8 mouse cellular contexts compared by ENCODE assay signal in the genomic region with DNA sequence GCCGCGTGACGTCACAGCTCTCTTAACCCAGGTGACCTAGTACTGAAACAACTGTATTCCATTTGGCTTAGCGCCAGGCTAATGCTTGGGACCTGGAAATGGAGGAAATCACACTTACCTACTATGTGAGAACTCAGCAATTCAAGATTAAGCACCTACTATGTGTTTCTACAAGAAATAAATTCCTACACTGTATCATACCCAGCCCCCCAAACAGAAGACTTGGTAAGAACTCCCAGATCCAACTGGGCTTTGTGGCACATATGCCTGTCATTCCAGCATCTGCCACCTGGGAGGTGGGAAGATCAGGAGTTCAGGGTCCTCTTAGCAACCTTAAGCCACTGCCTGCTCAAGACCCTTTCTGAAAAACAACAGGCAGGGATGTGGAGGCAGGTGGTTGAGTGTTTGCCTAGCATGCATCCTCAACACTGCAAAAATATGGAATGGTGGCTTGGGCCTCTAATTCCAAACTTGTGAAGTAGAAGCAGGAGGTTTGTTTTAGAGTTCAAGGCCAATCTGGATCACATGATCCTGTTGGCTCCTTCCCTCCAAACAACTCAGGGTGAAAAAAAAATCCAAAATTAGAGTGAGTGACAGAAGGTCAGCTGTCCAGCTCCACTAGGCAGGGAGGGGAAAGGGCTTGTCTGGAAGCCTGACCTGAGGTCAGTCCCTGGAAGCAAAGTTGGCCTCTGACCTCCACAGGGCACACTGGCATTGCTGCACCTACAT. TPM values are rescaled to one million over a fixed set of nuclear protein-coding genes. Genes with fewer than 3 reads are reported as not detected.
DNase-seq lines count a peak whose midpoint lies in the region; ATAC-seq and TF ChIP-seq lines count a peak whose summit lies in the region.

No protein-coding gene starts in this region.

- peak; percentile 24 for DNase-seq in lung, postnatal 10 days
- DNase-seq in ovary, postnatal 36 days (ENCODE audit: low spot score), result no peak
- DNase-seq in kidney, postnatal 14 days, result no peak
- no peak for DNase-seq in B cell, adult 2 months

- peak overlapping the region; percentile 96 for H3K4me2 ChIP-seq in forebrain, embryonic 16.5 days (ENCODE audit: low read length)

- no peaks in the 10 kb centered on the region for H3K9me3 ChIP-seq in erythroblast, embryonic 14.5 days (ENCODE audit: control insufficient read depth, low read length)
- no peaks in the 10 kb centered on the region for H3K9me3 ChIP-seq in E14TG2a.4 (ENCODE audit: low read length)
- H3K9me3 ChIP-seq in forebrain, embryonic 16.5 days (ENCODE audit: control insufficient read depth, low read length), result no peaks in the 10 kb centered on the region

- peak; percentile 22; the same call in 1 of the 2 replicates for TF ChIP-seq CTCF in E14TG2a.4 (conservative IDR thresholded peaks at IDR 0.05; ENCODE audit: low read length)

- no peaks in the 10 kb centered on the region for H3K36me3 ChIP-seq in erythroblast, embryonic 14.5 days (ENCODE audit: control insufficient read depth)
- H3K36me3 ChIP-seq in E14TG2a.4 (ENCODE audit: insufficient read depth, low read length), result peaks cover 26% of the 10 kb centered on the region
- H3K36me3 ChIP-seq in forebrain, embryonic 16.5 days (ENCODE audit: control insufficient read depth, insufficient read depth), result no peaks in the 10 kb centered on the region

- H3K9ac ChIP-seq in forebrain, embryonic 16.5 days (replicated peaks; ENCODE audit: low read depth, low read length), result no peak overlapping the region; the same call in 1 of the 2 replicates

- peaks cover 28% of the 10 kb centered on the region for H3K27me3 ChIP-seq in erythroblast, embryonic 14.5 days (ENCODE audit: control insufficient read depth)
- no peaks in the 10 kb centered on the region for H3K27me3 ChIP-seq in E14TG2a.4 (ENCODE audit: insufficient read depth, low read length)
- 0 out of 2 replicates have a peak, but pooled peaks cover 3% of the 10 kb centered on the region for H3K27me3 ChIP-seq in forebrain, embryonic 16.5 days (replicated peaks; ENCODE audit: control insufficient read depth, insufficient read depth, low read length)

- 3% methylated on average over 4 of the region's 4 CpGs for WGBS in forebrain, embryonic 16.5 days

- peak overlapping the region; percentile 71 for H3K4me3 ChIP-seq in erythroblast, embryonic 14.5 days (replicated peaks)
- H3K4me3 ChIP-seq in E14TG2a.4 (replicated peaks; ENCODE audit: low read length), result peak overlapping the region; percentile 94
- H3K4me3 ChIP-seq in forebrain, embryonic 16.5 days (replicated peaks; ENCODE audit: low read length), result peak overlapping the region; percentile 64

- H3K27ac ChIP-seq in forebrain, embryonic 16.5 days (ENCODE audit: low read length), result no peak overlapping the region

- H3K4me1 ChIP-seq in erythroblast, embryonic 14.5 days (ENCODE audit: control insufficient read depth), result peaks cover 25% of the 10 kb centered on the region
- peaks cover 90% of the 10 kb centered on the region for H3K4me1 ChIP-seq in E14TG2a.4 (replicated peaks; ENCODE audit: low read depth, low read length)
- H3K4me1 ChIP-seq in forebrain, embryonic 16.5 days (replicated peaks; ENCODE audit: control insufficient read depth, insufficient read depth, low read length), result peaks cover 20% of the 10 kb centered on the region

- ATAC-seq in erythroblast, adult 5-6 weeks (replicated peaks; ENCODE audit: low FRiP score, poor library complexity, severe bottlenecking), result no peak
- no peak for ATAC-seq in forebrain, embryonic 16.5 days

RNA-seq across cellular contexts. Expression of a gene that starts 0.5 kb away (rescaled TPM):
- 0.02 TPM in 2 replicates for polyA plus RNA-seq in erythroblast, embryonic 14.5 days (2012)
- total RNA-seq in erythroblast, adult 5-6 weeks (2015; ENCODE audit: low replicate concordance), result 0.84 and 1.5 TPM in 2 replicates
- 0.17 and 0.56 TPM in 2 replicates for total RNA-seq in erythroblast, adult 5-6 weeks (2017; ENCODE audit: low replicate concordance)
- polyA plus RNA-seq in forebrain, embryonic 16.5 days (2015; fragmentation: Nextera tagmentation; extraction: Ambion mirVana), result 7.5 and 7.7 TPM in 2 replicates

RNA-seq across cellular contexts. Expression of a gene that starts 17.4 kb away (rescaled TPM):
- polyA plus RNA-seq in erythroblast, embryonic 14.5 days (2012), result 25.3 TPM in 2 replicates
- total RNA-seq in erythroblast, adult 5-6 weeks (2015; ENCODE audit: low replicate concordance), result 28.1 and 47.9 TPM in 2 replicates
- 69.1 and 92.4 TPM in 2 replicates for total RNA-seq in erythroblast, adult 5-6 weeks (2017; ENCODE audit: low replicate concordance)
- polyA plus RNA-seq in forebrain, embryonic 16.5 days (2015; fragmentation: Nextera tagmentation; extraction: Ambion mirVana), result 85.3 and 88.9 TPM in 2 replicates

RNA-seq across cellular contexts. Expression of a gene that starts 25.4 kb away (rescaled TPM):
- polyA plus RNA-seq in erythroblast, embryonic 14.5 days (2012), result 11.7 and 15.4 TPM in 2 replicates
- total RNA-seq in erythroblast, adult 5-6 weeks (2015; ENCODE audit: low replicate concordance), result 7.9 and 19.0 TPM in 2 replicates
- total RNA-seq in erythroblast, adult 5-6 weeks (2017; ENCODE audit: low replicate concordance), result 6.8 and 11.4 TPM in 2 replicates
- 109 and 113 TPM in 2 replicates for polyA plus RNA-seq in forebrain, embryonic 16.5 days (2015; fragmentation: Nextera tagmentation; extraction: Ambion mirVana)

RNA-seq across cellular contexts. Expression of a gene that starts 38.7 kb away (rescaled TPM):
- polyA plus RNA-seq in erythroblast, embryonic 14.5 days (2012), result 0.04 and 0.11 TPM in 2 replicates
- total RNA-seq in erythroblast, adult 5-6 weeks (2015; ENCODE audit: low replicate concordance), result 0.84 and 1.2 TPM in 2 replicates
- total RNA-seq in erythroblast, adult 5-6 weeks (2017; ENCODE audit: low replicate concordance), result 2.2 and 2.3 TPM in 2 replicates
- 3.3 and 4.5 TPM in 2 replicates for polyA plus RNA-seq in forebrain, embryonic 16.5 days (2015; fragmentation: Nextera tagmentation; extraction: Ambion mirVana)

RNA-seq across cellular contexts. Expression of a gene that starts 52.0 kb away (rescaled TPM):
- polyA plus RNA-seq in erythroblast, embryonic 14.5 days (2012), result 105 and 134 TPM in 2 replicates
- 39.2 and 40.8 TPM in 2 replicates for total RNA-seq in erythroblast, adult 5-6 weeks (2015; ENCODE audit: low replicate concordance)
- 20.6 and 35.8 TPM in 2 replicates for total RNA-seq in erythroblast, adult 5-6 weeks (2017; ENCODE audit: low replicate concordance)
- polyA plus RNA-seq in forebrain, embryonic 16.5 days (2015; fragmentation: Nextera tagmentation; extraction: Ambion mirVana), result not detected in 2 replicates
